Mouse (Mus musculus): Measurements from ENCODE around the gene Myo18b. TPM values are rescaled to one million over a fixed set of nuclear protein-coding genes. Genes with fewer than 3 reads are reported as not detected.

Myo18b gene
- polyA plus RNA-seq, 1 experiment from 2014 or later: 0.89 TPM

GRCm38 (mm10) chr5:112923841-112924240 is 27.7 kb upstream of the Myo18b start:
- Histone ChIP-seq H3K9ac (no peak overlapping the region), H3K36me3 (peaks cover 24% of the 10 kb centered on the region), H3K9me3 (no peaks in the 10 kb centered on the region), H3K4me3 (no peak overlapping the region), H3K27me3 (no peaks in the 10 kb centered on the region), H3K4me2 (no peak overlapping the region), H3K27ac (no peak overlapping the region; the same call in 1 of the 2 replicates), H3K4me1 (peaks cover 11% of the 10 kb centered on the region)
- WGBS: 92% methylated on average over 14 of the region's 14 CpGs
- no peak for ATAC-seq (ENCODE audit: insufficient number of reproducible peaks, insufficient read depth, low FRiP score, low TSS enrichment, low read depth)

- Histone ChIP-seq H3K27me3 (no peaks in the 10 kb centered on the region), H3K4me2 (no peak overlapping the region), H3K36me3 (peaks cover 23% of the 10 kb centered on the region), H3K9me3 (no peaks in the 10 kb centered on the region), H3K4me1 (no peaks in the 10 kb centered on the region), H3K4me3 (no peak overlapping the region), H3K27ac (no peak overlapping the region), H3K9ac (no peak overlapping the region)
- ATAC-seq (ENCODE audit: insufficient number of reproducible peaks, insufficient read depth, low FRiP score, low TSS enrichment, low read depth): no peak
Observed at GRCm38 (mm10) chr5:112921914-112922313, 25.8 kb upstream of the Myo18b start.

- H3K9me3 ChIP-seq: peaks cover 6% of the 10 kb centered on the region; the same call in 1 of the 2 replicates
- WGBS: 64% methylated on average over 5 of the region's 5 CpGs
- H3K36me3 ChIP-seq: peaks cover 10% of the 10 kb centered on the region
- no peak overlapping the region for H3K4me2 ChIP-seq
- H3K9ac ChIP-seq: no peak overlapping the region
- no peak for ATAC-seq (ENCODE audit: insufficient number of reproducible peaks, insufficient read depth, low FRiP score, low TSS enrichment, low read depth)
- no peak overlapping the region for H3K4me3 ChIP-seq
- no peaks in the 10 kb centered on the region for H3K27me3 ChIP-seq
- H3K27ac ChIP-seq: no peak overlapping the region
- peaks cover 14% of the 10 kb centered on the region for H3K4me1 ChIP-seq
Observed at GRCm38 (mm10) chr5:112910381-112910780, 14.2 kb upstream of the Myo18b start.

DNA sequence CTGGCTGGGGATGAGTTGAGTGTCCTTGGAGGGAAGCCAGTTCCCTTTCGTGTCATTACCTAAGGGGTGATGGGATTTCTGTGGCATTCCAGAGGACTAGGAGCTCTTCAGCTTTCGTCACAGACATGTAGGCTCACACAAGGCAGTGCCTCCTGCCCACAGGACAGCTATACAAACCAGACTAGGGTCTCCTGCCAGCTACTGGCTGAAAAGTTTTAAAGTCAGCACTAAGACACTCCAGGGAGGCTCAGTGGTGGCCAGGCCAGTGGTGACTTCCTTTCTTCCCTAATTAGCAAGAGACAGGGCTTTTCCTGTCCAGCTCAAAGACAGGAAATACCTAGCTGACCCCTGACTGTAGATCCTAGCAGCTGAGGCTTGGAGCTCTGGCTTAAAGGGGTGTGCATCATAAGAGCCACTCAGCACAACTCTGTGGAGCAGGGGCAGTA is 12.0 kb upstream of the Myo18b start:
- no peak overlapping the region for H3K27ac ChIP-seq
- 28% methylated on average over 2 of the region's 2 CpGs for WGBS

DNA sequence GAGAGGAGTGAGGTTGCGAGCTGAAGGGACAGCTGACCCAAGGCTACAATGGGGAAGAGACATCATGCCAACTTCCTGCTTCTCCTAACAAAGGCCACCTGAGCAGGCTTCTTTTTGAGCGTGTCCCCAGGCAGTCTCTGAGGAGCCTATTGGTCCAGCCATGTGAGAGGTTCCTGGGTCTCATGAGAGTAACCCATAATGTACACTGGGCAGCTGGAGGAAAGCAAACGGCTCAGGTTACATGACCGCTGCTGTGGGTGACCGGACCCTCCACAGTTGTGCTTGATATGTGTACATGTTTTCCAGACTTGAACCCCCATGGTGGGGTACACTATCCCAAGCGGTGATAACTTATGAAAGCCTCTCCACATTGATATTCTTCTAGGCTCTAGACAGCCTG is 11.3 kb upstream of the Myo18b start:
- no peak for ATAC-seq (ENCODE audit: insufficient number of reproducible peaks, insufficient read depth, low FRiP score, low TSS enrichment, low read depth)
- WGBS: 58% methylated on average over 6 of the region's 6 CpGs

More for the DNA sequence above, 12.0 kb upstream of the Myo18b start:
- no peak for ATAC-seq (ENCODE audit: insufficient number of reproducible peaks, insufficient read depth, low FRiP score, low TSS enrichment, low read depth)
- Histone ChIP-seq H3K4me2 (no peak overlapping the region), H3K9ac (no peak overlapping the region), H3K4me3 (no peak overlapping the region), H3K27me3 (no peaks in the 10 kb centered on the region), H3K4me1 (peaks cover 4% of the 10 kb centered on the region; the same call in 1 of the 2 replicates), H3K36me3 (no peaks in the 10 kb centered on the region), H3K9me3 (peaks cover 6% of the 10 kb centered on the region; the same call in 1 of the 2 replicates)

DNA sequence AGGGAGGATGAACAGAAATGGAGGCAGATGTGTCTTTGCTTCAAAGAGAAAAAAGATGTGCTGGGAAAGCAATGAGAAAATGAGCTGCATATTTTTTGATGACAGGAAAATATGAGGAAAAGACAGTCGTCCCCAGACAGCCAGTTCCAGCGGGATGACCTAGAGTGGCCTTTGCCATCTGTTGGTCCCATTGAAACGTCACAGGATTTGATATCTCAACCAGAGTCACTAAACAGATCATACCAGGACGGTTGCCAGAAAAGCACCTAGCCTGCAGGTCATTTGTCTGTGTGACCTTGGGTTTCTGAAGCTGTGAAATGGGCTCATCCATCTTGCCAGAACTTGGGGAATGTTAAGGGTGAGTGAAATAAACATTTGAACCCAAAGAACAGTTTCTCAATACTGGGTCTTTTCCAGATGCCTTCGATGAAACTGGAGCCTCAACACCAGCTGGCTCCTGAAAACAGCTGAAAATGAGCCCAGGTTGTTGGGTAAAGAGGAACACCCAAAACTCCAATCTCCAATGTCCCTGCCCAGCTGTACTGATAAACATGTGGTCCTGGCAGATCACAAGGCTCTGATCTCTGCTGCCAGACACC is 2.6 kb downstream of the Myo18b start:
- H3K4me2 ChIP-seq: no peak overlapping the region
- H3K27ac ChIP-seq: no peak overlapping the region
- H3K36me3 ChIP-seq: no peaks in the 10 kb centered on the region
- 64% methylated on average over 5 of the region's 5 CpGs for WGBS
- H3K9ac ChIP-seq: no peak overlapping the region
- no peaks in the 10 kb centered on the region for H3K27me3 ChIP-seq
- H3K4me3 ChIP-seq: no peak overlapping the region
- no peaks in the 10 kb centered on the region for H3K4me1 ChIP-seq
- H3K9me3 ChIP-seq: no peaks in the 10 kb centered on the region
- no peak for ATAC-seq (ENCODE audit: insufficient number of reproducible peaks, insufficient read depth, low FRiP score, low TSS enrichment, low read depth)

More for the DNA sequence above, 11.3 kb upstream of the Myo18b start:
- peaks cover 6% of the 10 kb centered on the region; the same call in 1 of the 2 replicates for H3K9me3 ChIP-seq
- no peaks in the 10 kb centered on the region for H3K27me3 ChIP-seq
- peaks cover 4% of the 10 kb centered on the region; the same call in 1 of the 2 replicates for H3K4me1 ChIP-seq
- H3K36me3 ChIP-seq: no peaks in the 10 kb centered on the region
- no peak overlapping the region for H3K4me2 ChIP-seq
- H3K4me3 ChIP-seq: no peak overlapping the region
- H3K9ac ChIP-seq: no peak overlapping the region
- H3K27ac ChIP-seq: no peak overlapping the region

DNA sequence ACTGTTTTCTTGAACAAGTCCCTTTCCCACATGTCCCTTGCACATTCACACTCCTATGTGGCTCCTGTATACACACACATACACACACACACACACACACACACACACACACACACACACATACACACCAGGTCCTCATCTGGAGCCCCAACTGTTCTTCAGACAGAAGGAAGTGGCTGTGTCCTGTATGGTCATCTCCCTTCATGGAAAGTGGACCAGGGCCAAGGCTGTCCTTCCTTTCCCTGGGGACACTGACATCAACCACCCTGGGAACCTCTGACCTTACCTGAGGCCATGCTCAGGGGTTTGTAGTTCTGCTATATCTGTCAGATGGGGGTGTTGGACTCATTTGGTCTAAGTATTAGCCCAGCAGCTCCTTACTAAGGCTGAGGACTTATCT is 3.8 kb downstream of the Myo18b start:
- H3K27me3 ChIP-seq: no peaks in the 10 kb centered on the region

DNA sequence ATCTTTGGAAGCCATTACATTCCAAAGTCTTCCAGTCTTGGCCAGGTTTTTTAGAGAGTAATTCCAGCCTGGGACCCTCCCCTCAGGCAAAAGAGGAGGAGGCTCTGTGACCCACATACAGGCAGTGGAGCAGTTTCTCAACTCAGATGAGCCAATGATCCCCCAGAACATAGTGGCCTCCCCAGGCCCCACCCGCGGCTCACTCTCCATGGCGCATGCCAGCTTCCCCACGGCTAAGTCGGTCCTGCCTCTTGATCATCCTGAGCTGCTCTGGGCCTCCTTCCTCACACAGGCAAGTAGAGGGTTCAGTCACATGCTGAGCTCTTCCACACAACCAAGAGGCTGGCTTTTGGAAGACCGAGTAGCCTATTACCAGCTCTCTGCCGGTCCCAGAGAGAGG is 7.5 kb downstream of the Myo18b start:
- Histone ChIP-seq H3K27me3 (no peaks in the 10 kb centered on the region), H3K9ac (no peak overlapping the region), H3K9me3 (no peaks in the 10 kb centered on the region), H3K4me1 (no peaks in the 10 kb centered on the region), H3K27ac (no peak overlapping the region), H3K4me2 (no peak overlapping the region), H3K4me3 (no peak overlapping the region), H3K36me3 (no peaks in the 10 kb centered on the region)
- no peak for ATAC-seq (ENCODE audit: insufficient number of reproducible peaks, insufficient read depth, low FRiP score, low TSS enrichment, low read depth)
- 58% methylated on average over 7 of the region's 7 CpGs for WGBS

More for the DNA sequence above, 3.8 kb downstream of the Myo18b start:
- H3K9me3 ChIP-seq: no peaks in the 10 kb centered on the region
- H3K4me1 ChIP-seq: no peaks in the 10 kb centered on the region
- no peak for ATAC-seq (ENCODE audit: insufficient number of reproducible peaks, insufficient read depth, low FRiP score, low TSS enrichment, low read depth)
- H3K36me3 ChIP-seq: no peaks in the 10 kb centered on the region
- no peak overlapping the region for H3K9ac ChIP-seq
- no peak overlapping the region for H3K4me3 ChIP-seq
- H3K27ac ChIP-seq: no peak overlapping the region
- H3K4me2 ChIP-seq: no peak overlapping the region

DNA sequence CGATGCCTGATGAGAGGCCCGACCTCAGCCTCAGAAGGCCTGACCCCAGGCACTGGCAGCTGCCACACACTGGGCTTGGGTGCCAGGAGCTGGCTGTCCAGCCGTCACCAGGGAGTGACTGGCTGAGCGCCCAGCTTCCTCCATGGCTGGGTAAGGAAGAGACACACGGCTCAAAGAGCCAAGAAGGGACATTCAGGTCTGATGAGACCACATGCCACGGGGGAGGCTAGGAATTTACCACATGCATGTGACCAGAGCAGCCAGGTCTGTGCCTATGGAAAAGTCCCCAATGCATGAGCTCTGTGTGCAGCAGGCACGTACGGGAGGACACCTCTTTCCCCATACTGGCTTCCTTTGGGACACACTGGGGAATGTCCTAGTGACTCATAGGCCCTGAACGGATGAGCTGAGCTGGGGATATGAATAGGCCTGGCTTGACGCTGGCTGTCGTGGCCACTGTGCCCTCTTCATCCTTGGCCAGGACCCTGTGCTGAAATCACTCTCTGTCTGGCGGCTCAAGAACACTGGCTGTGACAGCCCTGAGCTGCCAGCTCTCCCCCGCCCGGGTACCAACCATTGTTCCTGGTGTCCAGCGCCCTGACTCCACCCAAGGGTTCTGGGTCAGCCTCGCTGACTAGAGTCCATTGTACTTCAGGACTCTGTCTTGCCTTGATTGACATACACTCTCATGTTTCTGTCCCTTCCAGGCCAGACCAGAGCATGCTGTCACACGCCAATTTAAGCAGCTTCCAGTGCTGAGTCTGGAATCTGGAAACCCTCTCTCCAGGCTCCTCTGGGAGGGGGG is 9.3 kb downstream of the Myo18b start:
- ATAC-seq (ENCODE audit: insufficient number of reproducible peaks, insufficient read depth, low FRiP score, low TSS enrichment, low read depth): no peak
- Histone ChIP-seq H3K4me1 (no peaks in the 10 kb centered on the region), H3K9ac (no peak overlapping the region), H3K4me3 (no peak overlapping the region), H3K9me3 (no peaks in the 10 kb centered on the region), H3K27me3 (no peaks in the 10 kb centered on the region), H3K36me3 (no peaks in the 10 kb centered on the region), H3K4me2 (no peak overlapping the region), H3K27ac (0 out of 2 replicates have a peak overlapping the region, but pooled peaks have one; percentile 1)
- WGBS: 54% methylated on average over 17 of the region's 17 CpGs

- Histone ChIP-seq H3K9me3 (no peaks in the 10 kb centered on the region), H3K27me3 (peaks cover 18% of the 10 kb centered on the region), H3K36me3 (no peaks in the 10 kb centered on the region), H3K4me1 (peaks cover 24% of the 10 kb centered on the region), H3K4me3 (no peak overlapping the region), H3K27ac (peak overlapping the region; percentile 51), H3K4me2 (no peak overlapping the region), H3K9ac (no peak overlapping the region)
- ATAC-seq (ENCODE audit: insufficient number of reproducible peaks, insufficient read depth, low FRiP score, low TSS enrichment, low read depth): 0 out of 2 replicates have a peak, but pooled peaks have one; percentile 57
- 44% methylated on average over 14 of the region's 14 CpGs for WGBS
Observed at GRCm38 (mm10) chr5:112877391-112878115, 18.6 kb downstream of the Myo18b start.

DNA sequence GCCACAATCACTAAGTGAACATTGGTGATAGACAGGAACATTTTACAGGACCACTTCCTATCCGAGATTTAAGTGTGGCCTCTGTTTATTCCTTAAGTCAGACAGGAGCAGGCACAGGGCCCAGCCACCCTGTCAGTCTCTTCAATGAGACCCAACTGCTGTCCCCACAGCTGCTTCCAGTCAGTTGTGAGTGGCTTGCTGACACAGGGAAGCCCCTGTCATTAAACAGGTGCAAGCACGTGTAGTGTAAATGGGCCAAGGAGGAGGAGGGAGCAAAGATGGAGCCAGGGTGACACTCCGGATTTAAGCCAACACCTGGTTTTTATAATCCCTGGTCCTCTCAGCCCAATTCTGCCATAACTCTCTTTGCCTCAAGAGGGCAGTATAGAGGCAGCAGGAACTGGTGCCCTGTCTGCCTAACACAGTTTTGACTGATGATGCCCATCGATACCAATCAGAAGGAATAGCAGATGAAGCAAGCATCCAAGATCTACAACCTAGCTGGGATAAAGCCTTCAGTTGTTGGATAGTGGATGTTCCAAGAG is 19.2 kb downstream of the Myo18b start:
- Histone ChIP-seq H3K9me3 (no peaks in the 10 kb centered on the region), H3K4me3 (no peak overlapping the region), H3K36me3 (no peaks in the 10 kb centered on the region), H3K27me3 (peaks cover 21% of the 10 kb centered on the region), H3K4me2 (no peak overlapping the region), H3K9ac (no peak overlapping the region), H3K4me1 (peaks cover 24% of the 10 kb centered on the region), H3K27ac (peak overlapping the region; percentile 51)
- no peak for ATAC-seq (ENCODE audit: insufficient number of reproducible peaks, insufficient read depth, low FRiP score, low TSS enrichment, low read depth)
- WGBS: 30% methylated on average over 4 of the region's 4 CpGs

All from embryonic facial prominence, embryonic 13.5 days (tissue).